Mouse (Mus musculus): ENCODE data around the gene Myo1b.
"Not testable (repeated sequence)": the region's sequence is repeated elsewhere in the genome, so short reads cannot be mapped to it uniquely, and the experiment has no call there.

Gene Myo1b

GRCm38 (mm10) chr1:51894721-51895120 is 21.1 kb downstream of the Myo1b start:
- no peak for DNase-seq

GRCm38 (mm10) chr1:51893521-51894355 is 22.1 kb downstream of the Myo1b start:
- DNase-seq: no peak

GRCm38 (mm10) chr1:51892005-51892404 is 23.9 kb downstream of the Myo1b start:
- DNase-seq: no peak

- no peak for DNase-seq
Observed at GRCm38 (mm10) chr1:51888046-51888813, 27.6 kb downstream of the Myo1b start.

GRCm38 (mm10) chr1:51885356-51885983 is 30.4 kb downstream of the Myo1b start:
- DNase-seq: no peak

GRCm38 (mm10) chr1:51883211-51883610 is 32.7 kb downstream of the Myo1b start:
- DNase-seq: no peak

GRCm38 (mm10) chr1:51882752-51883151 is 33.1 kb downstream of the Myo1b start:
- no peak for DNase-seq

- DNase-seq: no peak
Observed at GRCm38 (mm10) chr1:51879927-51880814, 35.7 kb downstream of the Myo1b start.

- no peak for DNase-seq
Observed at GRCm38 (mm10) chr1:51879333-51879770, 36.5 kb downstream of the Myo1b start.

- no peak for DNase-seq
Observed at GRCm38 (mm10) chr1:51875462-51876225, 40.2 kb downstream of the Myo1b start.

- DNase-seq: no peak
Observed at GRCm38 (mm10) chr1:51872493-51873261, 43.2 kb downstream of the Myo1b start.

- not testable (repeated sequence) for DNase-seq
Observed at GRCm38 (mm10) chr1:51871234-51871633, 44.6 kb downstream of the Myo1b start.

- no peak for DNase-seq
Observed at GRCm38 (mm10) chr1:51862828-51863421, 52.9 kb downstream of the Myo1b start.

GRCm38 (mm10) chr1:51860837-51861236 is 55.0 kb downstream of the Myo1b start:
- DNase-seq: no peak

GRCm38 (mm10) chr1:51856946-51857345 is 58.9 kb downstream of the Myo1b start:
- DNase-seq: no peak

- no peak for DNase-seq
Observed at GRCm38 (mm10) chr1:51856245-51856915, 59.5 kb downstream of the Myo1b start.

- DNase-seq: no peak
Observed at GRCm38 (mm10) chr1:51855541-51856244, 60.2 kb downstream of the Myo1b start.

- DNase-seq: no peak
Observed at GRCm38 (mm10) chr1:51852314-51852713, 63.6 kb downstream of the Myo1b start.

GRCm38 (mm10) chr1:51849570-51850211 is 66.2 kb downstream of the Myo1b start:
- DNase-seq: no peak
